Mouse (Mus musculus): ENCODE measurements around the gene Hsd17b12.

The Hsd17b12 gene

DNA sequence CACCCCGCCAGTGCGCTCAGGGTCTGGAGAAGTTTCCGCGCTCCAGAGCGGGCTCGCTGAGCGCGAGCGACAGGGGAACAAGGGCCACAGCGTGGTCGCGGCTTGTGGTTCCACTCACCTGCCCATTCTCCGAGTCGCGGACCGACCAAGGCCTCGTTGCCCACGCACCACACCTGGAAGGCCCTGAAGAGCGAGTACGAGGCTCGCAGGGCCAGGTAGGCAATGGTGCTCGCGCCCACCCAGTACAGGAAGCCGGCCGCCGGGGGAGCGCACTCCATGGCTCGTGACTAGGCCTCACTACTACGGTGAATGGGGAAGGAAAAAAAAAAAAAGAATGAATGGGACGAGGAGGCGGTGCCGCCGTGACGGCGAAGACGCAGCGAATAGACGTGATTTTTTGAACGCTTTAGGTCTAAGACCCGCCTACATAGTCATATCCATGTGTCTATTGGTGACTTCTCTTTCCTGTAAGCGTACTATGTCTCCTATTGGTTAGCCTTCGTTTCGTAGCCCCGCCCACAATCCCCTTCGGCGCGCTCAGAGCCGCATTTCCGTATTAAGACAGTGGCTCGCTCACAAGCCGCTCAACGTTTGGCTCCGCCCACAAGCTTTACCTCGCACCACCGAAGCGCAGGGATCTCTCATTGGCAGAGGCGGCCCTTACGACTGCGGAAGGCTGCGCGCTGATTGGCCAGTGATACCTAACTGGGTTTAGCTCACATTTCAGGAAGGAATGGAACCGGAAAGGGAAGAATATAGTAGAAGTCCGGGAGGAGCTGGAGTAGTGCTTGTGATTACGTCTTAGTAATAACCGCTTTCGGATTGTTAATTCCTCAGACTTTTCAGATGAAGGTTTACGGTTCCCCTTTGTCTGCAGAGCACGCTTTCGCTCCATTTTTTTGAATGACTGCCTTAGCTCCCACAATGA, at the start of gene Hsd17b12:
Hsd17b12 (minus strand) TSS at position 373 of the 928 bp plus-strand sequence.
- peak; percentile 100 for DNase-seq (ENCODE audit: low spot score)

DNA sequence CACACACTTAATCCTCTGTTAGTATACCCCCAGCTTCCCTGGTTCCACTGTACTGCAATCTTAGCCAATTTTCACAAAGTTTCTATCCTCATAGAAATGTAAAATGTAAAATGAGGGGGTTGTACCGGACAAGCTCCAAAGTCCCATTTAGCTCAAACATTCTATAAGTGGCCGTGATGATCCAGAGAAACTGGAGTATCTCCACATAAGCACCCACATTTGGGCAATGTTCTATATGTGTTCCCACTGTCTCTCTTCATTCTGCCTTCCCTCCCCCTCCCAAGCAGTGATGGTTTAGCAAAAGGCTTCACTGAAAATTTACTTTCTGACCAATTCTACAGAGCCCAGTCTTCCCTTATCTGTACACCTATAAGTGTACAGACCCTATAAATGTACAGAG, 27.1 kb upstream of the Hsd17b12 start:
- DNase-seq (ENCODE audit: low spot score): no peak

DNA sequence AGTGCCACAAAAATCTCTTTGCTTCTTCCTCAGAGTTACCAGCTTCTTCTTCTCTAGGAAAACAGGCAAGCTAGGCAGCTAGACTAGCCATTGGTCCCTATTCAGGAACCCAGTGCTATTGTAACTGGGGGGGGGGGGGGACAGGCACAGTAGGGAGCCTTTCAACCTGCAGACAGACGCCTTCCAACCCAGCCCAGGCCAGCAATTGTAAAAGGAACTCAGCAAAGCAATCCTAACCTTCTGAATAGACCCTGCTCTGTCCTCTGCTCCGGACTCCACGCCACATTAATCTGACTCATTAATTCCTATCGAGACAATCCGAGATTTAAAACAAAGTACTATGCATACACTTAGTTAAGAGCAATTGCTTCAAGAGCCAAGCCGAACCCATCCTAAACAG, 26.4 kb upstream of the Hsd17b12 start:
- DNase-seq (ENCODE audit: low spot score): no peak

DNA sequence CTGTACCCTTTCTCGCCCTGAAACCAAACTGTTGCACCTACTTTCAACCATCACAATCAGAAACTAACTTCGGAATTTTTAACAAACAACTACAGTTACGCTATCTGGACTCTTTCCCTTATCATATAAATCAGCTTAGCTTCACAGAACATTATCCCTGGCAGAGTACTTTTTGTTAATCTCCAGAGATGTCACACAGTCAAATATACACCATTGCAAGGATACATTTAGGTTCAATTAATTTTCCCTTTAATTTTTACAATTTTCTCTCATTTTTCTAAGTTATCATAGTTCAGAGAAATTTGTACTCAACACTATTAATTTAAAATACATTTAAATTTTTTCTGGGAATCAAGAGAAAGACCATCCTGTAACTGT, 21.3 kb upstream of the Hsd17b12 start:
- no peak for DNase-seq (ENCODE audit: low spot score)

DNA sequence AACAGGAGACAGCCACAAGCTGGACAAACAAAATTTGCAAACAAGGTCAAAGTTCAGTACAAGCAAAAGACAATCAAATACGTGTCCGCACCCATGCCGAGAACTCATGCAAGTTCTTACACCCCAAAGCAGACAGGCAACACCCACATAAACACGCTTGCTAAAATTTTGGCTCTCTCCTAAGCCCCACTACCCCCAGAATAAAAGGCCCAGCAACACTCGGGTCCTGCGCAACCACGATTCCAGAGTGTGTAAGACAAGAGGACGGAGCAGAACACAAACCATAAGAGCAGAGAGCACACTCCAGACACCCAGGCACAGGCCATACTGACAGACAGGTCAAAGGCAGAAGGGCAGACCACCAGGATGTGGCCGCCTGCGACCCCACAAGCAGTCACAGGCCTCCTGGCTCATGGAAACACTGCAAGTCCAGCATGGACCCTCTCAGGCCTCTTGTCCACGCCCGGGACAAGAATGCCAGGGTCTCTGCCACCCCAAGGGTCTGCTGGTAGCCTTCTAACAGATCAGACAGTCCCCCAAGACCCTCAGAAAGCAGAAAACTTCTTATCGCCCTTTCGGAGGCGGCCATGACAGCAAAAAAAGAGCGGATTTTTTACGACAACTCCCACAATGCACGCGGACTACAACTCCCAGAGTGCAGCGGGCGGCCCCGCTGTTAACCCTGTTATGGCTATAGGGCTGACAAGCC, 20.7 kb upstream of the Hsd17b12 start:
- peak; percentile 85 for DNase-seq (ENCODE audit: low spot score)

DNA sequence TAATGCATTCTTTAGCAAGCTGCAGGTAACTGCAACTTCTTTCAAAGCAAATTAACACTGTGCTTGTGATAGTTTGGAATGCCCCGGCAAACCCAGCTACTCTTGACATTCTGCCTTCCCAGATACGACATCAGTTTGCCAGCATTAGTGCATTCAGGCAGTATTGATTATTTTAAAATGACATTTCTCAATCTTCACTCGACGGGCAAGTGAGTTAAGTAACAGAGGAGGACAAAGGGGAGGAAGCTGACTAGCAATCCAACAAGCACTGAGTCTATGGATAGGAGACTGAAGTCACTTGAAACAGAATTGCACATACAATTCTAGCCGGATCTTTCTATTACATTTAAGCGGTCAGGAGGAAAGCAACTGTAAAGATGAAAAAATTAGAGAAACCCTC, 19.5 kb upstream of the Hsd17b12 start:
- no peak for DNase-seq (ENCODE audit: low spot score)

DNA sequence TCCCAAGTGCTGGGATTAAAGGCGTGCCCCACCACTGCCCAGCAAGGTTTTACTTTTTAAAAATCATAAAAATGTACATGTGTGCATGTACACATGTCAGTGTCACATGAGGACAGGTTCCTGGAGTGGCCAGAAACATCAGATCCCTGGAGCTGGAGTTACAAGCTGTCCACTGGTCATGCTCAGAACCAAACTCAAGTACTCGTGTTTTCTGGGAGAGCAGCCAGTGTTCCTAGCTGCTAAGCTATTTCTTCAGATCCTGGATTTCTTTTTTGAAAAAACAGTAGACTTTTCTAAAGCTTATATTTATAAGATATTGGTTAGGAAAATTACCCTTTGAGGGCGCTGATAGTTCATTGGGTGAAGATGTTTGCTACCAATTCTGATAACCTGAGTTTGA, 18.6 kb upstream of the Hsd17b12 start:
- DNase-seq (ENCODE audit: low spot score): no peak

DNA sequence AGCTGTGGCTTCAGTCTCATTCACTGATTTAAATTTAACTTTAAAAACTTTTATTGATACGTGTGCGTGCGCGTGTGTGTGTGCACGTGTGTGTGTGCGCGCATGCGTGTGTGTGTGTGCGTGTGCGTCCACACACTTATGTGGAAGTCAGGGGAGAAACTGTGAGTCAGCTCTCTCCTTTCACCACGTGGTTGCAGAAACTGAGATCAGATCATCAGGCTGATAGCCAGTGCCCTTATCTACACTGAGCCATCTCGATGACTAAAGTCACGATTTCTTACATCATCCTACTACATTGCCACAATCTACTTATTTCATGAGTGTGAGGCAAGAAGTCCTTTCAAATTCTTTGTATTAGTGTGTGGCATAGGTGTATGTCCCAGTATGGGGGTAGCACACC, 15.8 kb upstream of the Hsd17b12 start:
- no peak for DNase-seq (ENCODE audit: low spot score)

DNA sequence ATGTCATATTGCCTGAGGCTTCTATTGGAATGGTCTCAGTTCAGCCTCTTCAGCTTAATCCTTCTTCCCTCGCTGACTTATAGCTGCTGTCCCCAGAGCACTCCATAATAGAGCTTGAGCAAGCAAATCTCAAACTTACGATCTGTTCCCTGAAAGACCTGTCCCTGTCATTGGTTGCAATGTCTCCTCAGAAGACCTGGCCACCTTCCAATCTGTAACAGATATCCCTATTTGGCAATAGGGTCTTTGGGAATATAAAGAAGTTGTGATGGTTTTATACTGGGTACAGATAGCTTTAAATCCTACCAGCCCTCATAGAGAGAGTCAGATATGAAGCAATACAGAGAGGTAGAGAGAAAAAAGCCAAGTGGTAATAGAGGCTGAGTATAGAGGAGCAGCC, 5.4 kb upstream of the Hsd17b12 start:
- no peak for DNase-seq (ENCODE audit: low spot score)

DNA sequence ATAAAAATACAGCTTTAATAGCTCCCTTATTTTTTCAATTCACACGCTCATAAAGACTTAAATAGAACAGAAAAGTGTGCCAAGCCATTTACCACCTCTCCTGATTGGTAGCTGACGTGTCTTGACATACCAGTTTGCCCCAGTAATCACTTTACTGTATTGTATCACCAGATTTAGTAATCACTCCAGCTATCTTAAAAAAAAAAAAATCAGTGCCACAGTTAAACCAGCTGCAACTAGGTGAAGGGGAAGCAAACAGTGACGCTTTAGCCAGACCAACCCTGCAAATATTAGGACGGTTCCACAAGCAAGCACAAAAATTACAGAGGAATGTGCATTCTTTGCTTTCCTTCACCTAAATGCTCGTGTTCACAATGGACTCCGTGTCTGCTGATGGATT, 4.4 kb upstream of the Hsd17b12 start:
- DNase-seq (ENCODE audit: low spot score): no peak

DNA sequence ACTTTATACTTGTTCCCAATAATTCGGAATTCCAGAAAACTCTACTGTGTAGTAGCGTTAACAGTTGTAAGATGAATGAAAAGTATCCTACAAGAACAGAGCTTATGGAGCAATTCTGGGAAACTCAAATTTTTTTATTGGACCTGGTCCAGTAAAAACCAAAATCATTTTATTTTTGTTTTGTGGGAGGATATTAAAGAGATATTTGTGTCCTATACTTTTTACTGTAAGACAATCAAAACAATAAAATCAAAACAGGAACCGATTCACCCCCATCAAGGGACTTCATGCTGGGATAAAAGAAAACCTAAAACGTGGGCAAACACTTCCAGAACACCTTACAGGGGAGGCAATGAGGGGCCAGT, 738 bp upstream of the Hsd17b12 start:
- DNase-seq (ENCODE audit: low spot score): no peak

DNA sequence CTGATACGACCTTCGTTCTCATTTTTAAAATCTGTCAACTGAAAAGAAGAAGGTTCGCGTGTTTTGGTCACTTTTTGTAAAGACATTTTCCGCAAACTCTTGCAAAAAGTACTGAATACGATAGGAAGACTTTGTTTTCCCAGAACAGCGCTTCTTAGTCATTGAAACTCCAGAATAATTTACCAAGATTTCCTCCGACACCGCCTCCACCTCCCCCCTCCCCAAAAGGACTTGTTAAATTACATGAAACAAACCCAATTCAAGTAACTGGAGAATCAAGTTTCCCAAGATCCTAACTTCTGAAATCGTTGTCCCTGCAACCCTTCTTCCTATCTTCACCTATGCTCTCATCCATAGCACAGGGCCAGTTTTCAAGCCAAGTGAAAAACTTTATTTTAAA, 713 bp downstream of the Hsd17b12 start:
- DNase-seq (ENCODE audit: low spot score): no peak

DNA sequence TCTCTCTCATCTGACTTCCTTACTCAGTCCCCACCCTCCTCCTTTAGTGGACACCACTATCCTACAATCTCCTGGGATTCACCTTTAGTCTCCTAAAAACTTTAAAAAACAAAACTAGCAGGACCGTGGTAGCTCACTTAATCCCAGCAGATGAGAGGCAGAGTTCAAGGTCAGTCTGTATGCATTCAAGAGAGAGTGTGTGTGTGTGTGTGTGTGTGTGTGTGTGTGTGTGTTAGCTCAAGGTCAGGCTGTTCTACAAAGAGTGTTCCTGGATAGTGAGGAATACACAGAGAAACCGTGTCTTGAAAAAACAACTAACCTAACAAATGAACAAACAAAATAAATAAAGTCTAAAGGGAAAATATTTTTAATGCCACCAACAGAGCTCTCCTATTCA, 12.6 kb downstream of the Hsd17b12 start:
- no peak for DNase-seq (ENCODE audit: low spot score)

DNA sequence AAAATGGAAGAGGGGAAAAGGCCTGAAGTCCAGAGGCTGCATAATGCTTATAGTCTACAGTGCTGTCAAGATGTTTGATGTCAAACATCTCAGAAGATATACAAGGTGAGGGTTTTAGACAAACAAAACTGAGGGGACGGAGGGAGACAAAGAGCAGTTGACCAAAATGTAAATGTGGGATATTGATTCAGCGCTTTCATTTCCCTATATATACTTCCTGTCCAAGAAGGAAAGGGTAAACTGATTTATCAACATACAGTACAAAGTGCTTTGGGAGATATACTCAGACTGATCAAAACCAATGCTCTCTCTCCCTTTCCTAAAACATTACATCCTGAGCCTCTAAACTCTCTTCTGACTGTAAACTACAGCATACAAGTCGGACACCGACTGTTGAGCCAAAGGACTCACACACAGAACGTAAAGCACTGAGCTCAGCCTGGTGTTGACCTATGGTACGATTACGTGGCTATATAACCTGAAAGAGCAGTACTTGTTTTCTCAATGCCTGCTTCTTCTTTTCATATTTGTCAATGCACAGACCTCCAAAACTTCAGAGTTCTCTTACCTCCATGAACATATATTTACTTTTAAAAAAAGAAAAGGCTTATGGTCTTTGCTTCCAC, 13.1 kb downstream of the Hsd17b12 start:
- no peak for DNase-seq (ENCODE audit: low spot score)

DNA sequence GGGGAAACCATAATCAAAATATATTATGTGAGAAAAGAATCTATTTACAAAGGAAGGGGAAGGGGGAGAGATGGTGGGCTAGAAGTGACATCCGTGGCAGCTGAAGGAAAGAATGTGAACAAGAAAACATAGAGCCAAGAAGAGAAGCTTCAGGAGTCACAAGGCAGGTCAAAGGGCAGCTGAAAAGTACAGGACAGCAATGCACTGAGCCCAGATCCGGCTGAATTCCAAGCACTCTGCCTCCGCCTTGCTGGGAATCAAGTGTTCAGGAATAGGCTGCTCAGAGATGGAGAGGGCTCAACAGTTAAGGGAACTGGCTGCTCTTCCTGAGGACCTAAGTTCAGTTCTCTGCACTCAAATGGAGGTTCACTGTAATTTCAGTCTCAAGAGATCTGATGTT, 16.5 kb downstream of the Hsd17b12 start:
- peak; percentile 69 for DNase-seq (ENCODE audit: low spot score)

DNA sequence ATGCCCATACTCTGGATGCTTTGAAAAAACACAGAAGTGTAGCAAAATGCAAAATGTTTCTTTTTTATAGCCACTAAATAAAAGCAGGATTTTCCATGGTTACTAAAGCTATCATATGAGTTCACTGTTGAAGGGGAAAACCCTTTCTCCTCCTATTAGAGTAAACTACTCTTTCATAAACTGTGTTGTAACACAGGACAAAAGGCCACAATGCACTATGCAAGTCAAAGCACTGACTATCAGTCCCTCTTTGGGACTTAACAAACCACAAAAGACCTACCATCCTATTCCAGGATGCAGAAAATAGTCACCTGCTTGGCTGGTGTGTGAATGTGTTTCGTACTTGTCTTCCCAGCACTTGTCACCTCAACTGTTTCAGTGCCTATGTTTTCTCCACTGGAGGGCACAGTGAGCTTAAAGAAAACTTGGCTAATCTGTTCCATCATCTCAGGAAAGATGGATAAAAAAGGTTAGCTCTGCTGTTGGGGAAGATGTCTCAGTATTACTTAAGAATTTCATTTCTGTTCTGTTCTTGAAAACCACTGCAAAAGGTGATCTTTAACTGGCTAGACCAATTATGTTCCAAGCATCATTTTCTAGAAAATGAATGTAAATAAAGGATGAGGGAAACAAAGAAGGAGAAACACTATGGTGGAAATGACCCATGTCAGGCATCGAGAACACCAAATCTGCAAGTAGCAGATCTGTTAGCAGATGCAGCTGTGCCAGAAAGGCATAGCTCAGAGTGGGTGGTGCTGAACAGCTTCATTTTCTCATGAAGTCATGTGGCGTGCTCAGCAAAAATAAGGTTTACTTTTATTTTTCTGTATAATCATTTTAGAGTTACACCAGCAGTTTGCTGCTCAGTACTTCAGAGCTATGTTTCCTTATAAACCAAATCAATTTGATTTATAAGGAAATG, 19.0 kb downstream of the Hsd17b12 start:
- no peak for DNase-seq (ENCODE audit: low spot score)

DNA sequence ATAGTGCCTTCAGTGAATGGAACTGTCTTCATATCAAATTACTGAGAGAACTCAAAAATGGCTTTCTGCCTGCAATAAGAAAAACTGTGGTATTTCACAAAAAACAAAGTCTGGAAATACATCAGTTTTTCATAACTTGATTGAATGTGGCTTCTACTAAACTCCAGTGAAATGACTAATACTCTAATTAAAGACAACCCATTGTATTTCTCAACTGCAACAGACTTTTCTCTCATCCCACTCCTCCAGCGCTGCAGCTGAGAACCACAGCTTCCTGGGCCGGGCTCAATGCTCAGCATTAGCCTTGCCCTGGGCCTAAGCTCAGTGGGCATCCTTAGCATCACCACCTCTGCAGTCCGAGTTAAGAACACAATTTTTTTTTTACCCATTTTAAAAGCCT, 20.9 kb downstream of the Hsd17b12 start:
- no peak for DNase-seq (ENCODE audit: low spot score)

DNA sequence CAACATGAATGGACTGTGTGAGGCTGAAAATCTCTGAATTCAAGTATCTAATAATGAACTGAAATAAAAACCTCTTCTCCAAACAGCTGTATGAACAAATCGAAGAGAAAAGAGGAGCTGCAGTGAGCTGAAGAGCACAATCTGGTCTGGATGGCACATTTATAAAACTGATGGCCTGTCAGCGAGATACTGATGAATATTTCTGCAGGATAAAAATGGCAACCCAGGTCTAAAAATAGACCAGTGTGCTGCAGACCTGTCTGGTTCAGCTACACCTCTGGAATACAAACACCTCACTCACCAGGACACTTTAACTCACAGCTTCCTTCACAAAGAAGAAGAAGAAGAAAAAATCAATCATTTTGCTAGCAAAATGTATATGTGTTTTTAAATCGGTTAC, 29.3 kb downstream of the Hsd17b12 start:
- DNase-seq (ENCODE audit: low spot score): no peak

DNA sequence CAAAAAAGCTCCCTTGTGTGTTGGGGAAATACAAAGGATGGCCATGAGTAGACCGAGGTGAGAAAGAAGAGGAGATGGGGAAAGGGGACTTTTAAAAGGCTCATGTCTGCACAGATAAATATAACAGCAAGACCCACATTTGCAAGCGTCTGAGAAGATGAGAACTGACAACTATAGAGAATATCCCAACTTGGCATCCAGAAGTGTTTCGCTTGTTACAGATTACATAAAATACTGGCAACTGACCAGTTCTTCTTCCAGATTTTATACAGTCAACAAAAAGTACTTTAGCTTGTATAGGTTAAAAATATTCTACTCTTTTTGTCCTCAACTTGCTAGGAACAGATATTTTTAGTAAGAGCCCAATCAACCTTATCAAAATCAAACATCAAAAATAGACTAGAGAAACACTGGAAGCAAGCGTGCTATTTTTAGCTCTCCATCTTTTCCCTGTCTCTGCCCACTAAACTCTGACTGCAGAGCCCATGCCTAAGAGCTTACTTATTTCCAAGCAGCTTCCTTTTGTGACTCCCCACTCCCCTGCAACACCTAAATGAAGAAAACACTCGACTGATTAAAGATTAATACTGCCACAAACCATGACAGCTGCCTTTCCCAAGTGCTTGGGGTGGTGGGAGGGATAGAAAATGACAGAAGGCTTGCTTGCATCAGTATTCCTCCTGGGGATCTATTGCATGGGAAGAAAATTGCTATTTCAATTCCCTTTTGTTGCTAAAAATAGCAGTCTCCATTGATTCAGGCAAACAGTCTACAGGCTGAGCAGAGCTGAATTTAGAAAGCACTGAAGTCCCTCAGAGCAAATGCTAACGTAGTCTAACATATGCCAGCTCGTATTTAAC, 35.4 kb downstream of the Hsd17b12 start:
- no peak for DNase-seq (ENCODE audit: low spot score)

DNA sequence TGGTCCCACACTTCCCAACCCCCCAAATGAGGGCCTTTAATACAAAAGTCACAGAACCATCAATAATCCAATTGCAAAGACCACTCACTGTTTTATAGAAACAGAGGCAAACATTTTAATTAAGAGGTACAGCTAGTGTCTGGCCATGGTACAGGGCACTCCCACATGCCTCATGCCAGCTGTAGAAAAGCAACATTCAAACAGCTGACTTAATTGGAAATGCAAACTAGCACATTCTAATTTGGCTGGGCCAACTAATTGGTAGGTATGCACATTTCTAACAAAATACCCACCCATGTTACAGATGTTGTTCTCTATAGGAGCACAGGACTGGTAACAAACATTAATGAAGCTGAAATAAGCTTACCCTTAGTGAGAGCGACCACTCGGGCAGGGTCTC, 54.0 kb downstream of the Hsd17b12 start:
- DNase-seq (ENCODE audit: low spot score): no peak

DNA sequence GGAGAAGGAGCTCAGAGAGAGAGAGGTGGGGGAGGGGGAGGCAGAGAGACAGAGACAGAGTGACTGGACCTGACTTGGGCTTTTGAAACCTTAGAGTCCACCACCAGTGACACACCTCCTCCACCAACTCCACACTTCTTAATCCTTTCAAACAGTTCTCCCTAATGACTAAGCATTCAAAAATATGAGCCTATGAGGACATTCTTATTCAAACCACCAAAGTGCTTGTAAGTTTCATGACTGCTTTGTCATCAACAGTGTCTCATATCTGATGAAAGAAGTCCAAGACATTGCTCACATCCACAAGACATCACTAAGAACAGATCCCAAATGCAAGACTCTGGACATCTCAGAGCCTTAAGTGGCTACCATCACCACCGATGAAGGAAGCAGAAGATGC, 67.9 kb downstream of the Hsd17b12 start:
- no peak for DNase-seq (ENCODE audit: low spot score)
